Mouse (Mus musculus) lung, adult 2 months (tissue): ENCODE results near the gene Arhgap42.

Experiments used
- CTCF ChIP-seq: fragments of 200-500 bp; IDR thresholded peaks from 2 replicates; pipeline ENCODE4 v1.5.1; 2011; ENCODE audit warnings: mild to moderate bottlenecking, low read length, control low read depth; ENCODE audit not compliant: insufficient read depth
- POLR2A ChIP-seq: fragments of 200-500 bp; IDR thresholded peaks from 2 replicates; pipeline ENCODE4 v1.6.1; 2011; ENCODE audit warnings: low read depth, mild to moderate bottlenecking, control low read depth, low read length, borderline replicate concordance; ENCODE audit errors: extremely low read depth

GRCm38 (mm10) chr9:8971491-8971890 is 267.4 kb downstream of the Arhgap42 start, which contains the start of gene Gm16485:
- no peak for TF ChIP-seq POLR2A
- no peak for TF ChIP-seq CTCF
